Mouse (Mus musculus) brain, embryonic 14.5 days (tissue): ENCODE data around the gene Vwa3b.

Experiments
- CTCF ChIP-seq: fragments of 200-500 bp; IDR thresholded peaks from 2 replicates; pipeline ENCODE4 v1.5.1; 2012; ENCODE audit warnings: inconsistent platforms, mild to moderate bottlenecking, moderate library complexity, borderline replicate concordance; ENCODE audit not compliant: insufficient read depth, insufficient read length; ENCODE audit errors: extremely low read depth
- POLR2A ChIP-seq: fragments of 200-500 bp; IDR thresholded peaks from 2 replicates; pipeline ENCODE4 v1.6.1; 2012; ENCODE audit warnings: mild to moderate bottlenecking, inconsistent platforms, borderline replicate concordance; ENCODE audit not compliant: poor library complexity, insufficient read depth, insufficient read length, severe bottlenecking; ENCODE audit errors: extremely low read depth

DNA sequence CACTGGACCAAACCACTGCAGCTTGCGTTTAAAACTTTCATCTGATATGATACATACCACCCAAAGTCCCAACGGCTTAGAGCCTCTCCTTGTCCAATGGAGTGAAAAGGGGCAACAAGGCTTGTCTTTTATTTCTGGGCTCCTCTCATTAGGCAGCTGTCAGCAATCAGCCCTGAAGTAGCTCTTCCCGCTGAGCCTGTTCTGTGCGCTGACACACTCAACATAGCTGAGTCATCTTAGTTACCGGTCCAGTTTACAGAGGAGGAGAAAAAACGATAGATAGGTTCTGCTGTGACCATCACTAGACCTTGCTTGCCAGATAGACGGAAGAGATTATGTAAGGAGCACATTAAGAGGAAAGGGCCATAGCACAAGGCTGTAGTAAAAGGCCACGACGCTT, 50.9 kb downstream of the Vwa3b start:
- TF ChIP-seq CTCF: no peak
- no peak for TF ChIP-seq POLR2A
